Mouse (Mus musculus) MEL (cell line): ENCODE data around the gene Slc6a16. TPM values are rescaled to one million over a fixed set of nuclear protein-coding genes. Genes with fewer than 3 reads are reported as not detected.

ENCODE experiments used
- DNase-seq: peaks from one replicate; pipeline ENCODE4 v3.0.0; 2011; ENCODE audit warnings: low read depth, low spot score
- H3K27ac ChIP-seq: 2 replicates; pipeline ENCODE4 v1.5.1; 2012; ENCODE audit warnings: low read depth, mild to moderate bottlenecking, control low read depth, low read length, moderate library complexity; ENCODE audit not compliant: control insufficient read depth
- H3K27me3 ChIP-seq, 2 experiments: fragments of 150-350 bp in 1 of 2; sonication (generic) in 1 of 2; 2 replicates each; pipeline ENCODE4 v1.6.1; 2012; ENCODE audit warnings: low read length in 2 of 2, mild to moderate bottlenecking in 2 of 2, improper control_type of control experiment in 1 of 2, moderate library complexity in 1 of 2; ENCODE audit not compliant: insufficient read depth in 2 of 2, control insufficient read depth in 1 of 2
- H3K36me3 ChIP-seq, 2 experiments: 2 replicates each; pipeline ENCODE4 v1.6.1; 2012 to 2014; ENCODE audit warnings: low read length in 2 of 2, improper control_type of control experiment in 1 of 2, inconsistent platforms in 1 of 2, mild to moderate bottlenecking in 1 of 2; ENCODE audit not compliant: insufficient read depth in 2 of 2, control insufficient read depth in 1 of 2
- H3K4me1 ChIP-seq, 2 experiments: fragments of 150-350 bp in 1 of 2; sonication (generic) in 1 of 2; 2 replicates each; pipeline ENCODE4 v1.6.1; 2012; ENCODE audit warnings: low read length in 2 of 2, improper control_type of control experiment in 1 of 2, mild to moderate bottlenecking in 1 of 2; ENCODE audit not compliant: insufficient read depth in 2 of 2, control insufficient read depth in 1 of 2
- H3K4me3 ChIP-seq, 2 experiments: fragments of 150-350 bp in 1 of 2; sonication (generic) in 1 of 2; 2 replicates each; pipeline ENCODE4 v1.5.1; 2012; ENCODE audit warnings: low read depth in 2 of 2, low read length in 2 of 2, mild to moderate bottlenecking in 2 of 2, moderate library complexity in 2 of 2, control low read depth in 1 of 2, improper control_type of control experiment in 1 of 2; ENCODE audit not compliant: control insufficient read depth in 1 of 2, insufficient read depth in 1 of 2
- H3K79me2 ChIP-seq: 2 replicates; pipeline ENCODE4 v1.6.1; 2012; ENCODE audit warnings: mild to moderate bottlenecking, low read length, moderate library complexity; ENCODE audit not compliant: control insufficient read depth, poor library complexity, insufficient read depth
- H3K9ac ChIP-seq: 2 replicates; pipeline ENCODE4 v1.6.1; 2012; ENCODE audit warnings: low read depth, mild to moderate bottlenecking, control low read depth, low read length, moderate library complexity; ENCODE audit not compliant: control insufficient read depth, poor library complexity, severe bottlenecking
- H3K9me3 ChIP-seq: fragments of 150-350 bp; sonication (generic); replicated peaks from 2 replicates; pipeline ENCODE4 v1.6.1; 2012; ENCODE audit warnings: mild to moderate bottlenecking, low read length, improper control_type of control experiment, moderate library complexity; ENCODE audit not compliant: insufficient read depth
- BHLHE40 ChIP-seq: IDR thresholded peaks from 2 replicates; pipeline ENCODE4 v1.6.1; 2012; ENCODE audit warnings: low read depth, mild to moderate bottlenecking, inconsistent platforms, low read length, improper control_type of control experiment, borderline replicate concordance
- CTCF ChIP-seq, 3 experiments: IDR thresholded peaks in 2 of 3; conservative IDR thresholded peaks in 1 of 3; 2 replicates each; pipeline ENCODE4 v1.5.1; 2011 to 2012; ENCODE audit warnings: low read length in 3 of 3, low read depth in 2 of 3, mild to moderate bottlenecking in 2 of 3, improper control_type of control experiment in 1 of 3, inconsistent platforms in 1 of 3, mixed read lengths in 1 of 3, moderate library complexity in 1 of 3; ENCODE audit not compliant: control insufficient read depth in 1 of 3, insufficient read depth in 1 of 3, poor library complexity in 1 of 3, severe bottlenecking in 1 of 3
- EP300 ChIP-seq, 2 experiments: IDR thresholded peaks; 2 replicates each; pipeline ENCODE4 v1.6.1; 2011; ENCODE audit warnings: improper control_type of control experiment in 2 of 2, low read length in 2 of 2, low read depth in 1 of 2, mild to moderate bottlenecking in 1 of 2
- ETS1 ChIP-seq: IDR thresholded peaks from 2 replicates; pipeline ENCODE4 v1.6.1; 2012; ENCODE audit warnings: low read depth, mild to moderate bottlenecking, inconsistent platforms, low read length, improper control_type of control experiment, moderate library complexity
- MAX ChIP-seq: IDR thresholded peaks from 2 replicates; pipeline ENCODE4 v1.6.1; 2011; ENCODE audit warnings: low read length, improper control_type of control experiment
- MXI1 ChIP-seq: IDR thresholded peaks from 2 replicates; pipeline ENCODE4 v1.6.1; 2011; ENCODE audit warnings: mild to moderate bottlenecking, low read depth, low read length, improper control_type of control experiment
- MYC ChIP-seq: IDR thresholded peaks from 2 replicates; pipeline ENCODE4 v1.6.1; 2011; ENCODE audit warnings: low read depth, mild to moderate bottlenecking, low read length, improper control_type of control experiment, moderate library complexity
- NRF1 ChIP-seq: IDR thresholded peaks from 2 replicates; pipeline ENCODE4 v1.6.1; 2014; ENCODE audit warnings: low read depth, mild to moderate bottlenecking, inconsistent platforms, low read length, improper control_type of control experiment, moderate library complexity; ENCODE audit not compliant: poor library complexity, insufficient read depth, severe bottlenecking
- RAD21 ChIP-seq: IDR thresholded peaks from 2 replicates; pipeline ENCODE4 v1.6.1; 2011; ENCODE audit warnings: mild to moderate bottlenecking, low read depth, low read length, improper control_type of control experiment
- TCF12 ChIP-seq: IDR thresholded peaks from 2 replicates; pipeline ENCODE4 v1.6.1; 2014; ENCODE audit warnings: low read depth, mild to moderate bottlenecking, inconsistent platforms, low read length, improper control_type of control experiment, moderate library complexity
- UBTF ChIP-seq: IDR thresholded peaks from 2 replicates; pipeline ENCODE4 v1.6.1; 2012; ENCODE audit warnings: low read depth, mild to moderate bottlenecking, inconsistent platforms, low read length, improper control_type of control experiment, moderate library complexity, borderline replicate concordance; ENCODE audit not compliant: insufficient read depth
- USF1 ChIP-seq: IDR thresholded peaks from 2 replicates; pipeline ENCODE4 v1.6.1; 2014; ENCODE audit warnings: low read depth, mild to moderate bottlenecking, inconsistent platforms, low read length, improper control_type of control experiment, moderate library complexity
- ZMIZ1 ChIP-seq: IDR thresholded peaks from 2 replicates; pipeline ENCODE4 v1.6.1; 2012; ENCODE audit warnings: low read depth, mild to moderate bottlenecking, inconsistent platforms, low read length, improper control_type of control experiment, moderate library complexity
- ZNF384 ChIP-seq: IDR thresholded peaks from 2 replicates; pipeline ENCODE4 v1.6.1; 2012; ENCODE audit warnings: low read depth, mild to moderate bottlenecking, inconsistent platforms, low read length, improper control_type of control experiment
- polyA plus RNA-seq, 2 experiments: library from polyadenylated mRNA; stranded (reverse) in 1 of 2; unstranded in 1 of 2; fragments of >175 nt in 1 of 2; fragments of >200 nt in 1 of 2; gene quantifications; 2 replicates each; pipeline versions ENCODE4 v1.2.1 to v1.2.4; 2012; ENCODE audit warnings: low replicate concordance in 2 of 2, low read depth in 1 of 2; ENCODE audit not compliant: insufficient read length in 2 of 2, insufficient read depth in 1 of 2, missing spikeins in 1 of 2
- total RNA-seq: library from RNA; depleted of rRNA; stranded (reverse); fragments of 300-350 nt; gene quantifications from 2 replicates; pipeline ENCODE4 v1.2.3, GENCODE M21; 2012

Slc6a16 gene
- total and polyA plus RNA-seq, 3 experiments = not detected

- TF ChIP-seq MYC = no peak
- peak; percentile 65 for TF ChIP-seq ETS1
- TF ChIP-seq MXI1 = 0 out of 2 replicates have a peak, but pooled peaks have one; percentile 17
- peak in 1 of 2 experiments; percentile 21; a peak in 1 of 4 replicates for TF ChIP-seq EP300 (IDR thresholded peaks at IDR 0.05; ENCODE audit: low read depth in 1 of 2, low read length in 2 of 2)
- TF ChIP-seq TCF12 = peak; percentile 43; the same call in 1 of the 2 replicates
- TF ChIP-seq, all 39 proteins: peak for 4
- Histone ChIP-seq H3K9ac (no peak overlapping the region), H3K4me1 (peaks cover 26 to 41% of the 10 kb centered on the region in 2 experiments), H3K9me3 (no peaks in the 10 kb centered on the region), H3K79me2 (no peaks in the 10 kb centered on the region), H3K27me3 (no peaks in the 10 kb centered on the region), H3K36me3 (peaks cover 0 to 14% of the 10 kb centered on the region in 2 experiments; a peak in 2 of 4 replicates), H3K4me3 (no peak overlapping the region), H3K27ac (no peak overlapping the region)
- peak; percentile 64 for DNase-seq
Measured at GRCm38 (mm10) chr7:45191803-45192363, 49.0 kb upstream of the Slc6a16 start.

GRCm38 (mm10) chr7:45192585-45193310 lies 48.1 kb upstream of the Slc6a16 start:
- TF ChIP-seq USF1 (peak; percentile 68), ZMIZ1 (no peak), MAX (peak; percentile 40; the same call in 1 of the 2 replicates), BHLHE40 (0 out of 2 replicates have a peak, but pooled peaks have one; percentile 32), ZNF384 (peak; percentile 79), MXI1 (0 out of 2 replicates have a peak, but pooled peaks have one; percentile 11), RAD21 (no peak)
- TF ChIP-seq, all 39 proteins: peak for 5
- Histone ChIP-seq H3K27ac (no peak overlapping the region), H3K4me3 (no peak overlapping the region), H3K27me3 (no peaks in the 10 kb centered on the region), H3K9me3 (no peaks in the 10 kb centered on the region), H3K9ac (no peak overlapping the region), H3K79me2 (no peaks in the 10 kb centered on the region), H3K4me1 (peaks cover 26 to 41% of the 10 kb centered on the region in 2 experiments), H3K36me3 (peaks cover 0 to 14% of the 10 kb centered on the region in 2 experiments; a peak in 2 of 4 replicates)
- no peak for DNase-seq

GRCm38 (mm10) chr7:45193406-45193805 lies 47.5 kb upstream of the Slc6a16 start:
- Histone ChIP-seq H3K9ac (no peak overlapping the region), H3K9me3 (no peaks in the 10 kb centered on the region), H3K4me1 (peaks cover 26 to 41% of the 10 kb centered on the region in 2 experiments), H3K36me3 (peaks cover 0 to 14% of the 10 kb centered on the region in 2 experiments; a peak in 2 of 4 replicates), H3K4me3 (no peak overlapping the region), H3K79me2 (no peaks in the 10 kb centered on the region), H3K27me3 (no peaks in the 10 kb centered on the region)
- no peak for DNase-seq
- TF ChIP-seq NRF1 (no peak), CTCF (IDR thresholded peaks at IDR 0.05 in 2 of 3, conservative IDR thresholded peaks at IDR 0.05 in 1 of 3; ENCODE audit: control insufficient read depth in 1 of 3, insufficient read depth in 1 of 3, low read depth in 2 of 3, low read length in 3 of 3, poor library complexity in 1 of 3, severe bottlenecking in 1 of 3) (no peak; a peak in 1 of 6 replicates), BHLHE40 (no peak), UBTF (no peak)
- TF ChIP-seq, all 39 proteins: peak for 0
- H3K27ac ChIP-seq = no peak overlapping the region
